Mouse (Mus musculus): ENCODE measurements at regions not wholly inside any gene's neighbourhood (a gene's known extent, or its start where the extent isn't known, plus 50 kb on each side); places are given as distances from the start of the nearest gene placed in this dataset.

GRCm38 (mm10) chr5:147794711-147795532 is 65.3 kb upstream of the Pomp start:
- DNase-seq (ENCODE audit: low spot score): no peak

- DNase-seq (ENCODE audit: low spot score): no peak
Measured at GRCm38 (mm10) chr5:147793059-147793458, 67.2 kb upstream of the Pomp start.

- no peak for DNase-seq (ENCODE audit: low spot score)
Measured at GRCm38 (mm10) chr5:147792638-147793037, 66.8 kb upstream of the Flt1 start.

- no peak for DNase-seq (ENCODE audit: low spot score)
Measured at GRCm38 (mm10) chr5:147791121-147791520, 65.3 kb upstream of the Flt1 start.

- DNase-seq (ENCODE audit: low spot score): no peak
Measured at GRCm38 (mm10) chr5:147788496-147788895, 62.7 kb upstream of the Flt1 start.

- no peak for DNase-seq (ENCODE audit: low spot score)
Measured at GRCm38 (mm10) chr5:147786857-147787256, 61.0 kb upstream of the Flt1 start.

GRCm38 (mm10) chr5:147784159-147784558 is 58.3 kb upstream of the Flt1 start:
- no peak for DNase-seq (ENCODE audit: low spot score)

GRCm38 (mm10) chr5:147783476-147783875 is 57.7 kb upstream of the Flt1 start:
- DNase-seq (ENCODE audit: low spot score): no peak

GRCm38 (mm10) chr5:147782761-147783160 is 57.0 kb upstream of the Flt1 start:
- DNase-seq (ENCODE audit: low spot score): no peak

- peak; percentile 27 for DNase-seq (ENCODE audit: low spot score)
Measured at GRCm38 (mm10) chr5:147782241-147782681, 56.5 kb upstream of the Flt1 start.

GRCm38 (mm10) chr5:147781215-147781614 is 55.4 kb upstream of the Flt1 start:
- DNase-seq (ENCODE audit: low spot score): no peak

GRCm38 (mm10) chr5:147778557-147778956 is 52.7 kb upstream of the Flt1 start:
- no peak for DNase-seq (ENCODE audit: low spot score)
